Mouse (Mus musculus): ENCODE data around the gene Foxred2.

The Foxred2 gene

DNA sequence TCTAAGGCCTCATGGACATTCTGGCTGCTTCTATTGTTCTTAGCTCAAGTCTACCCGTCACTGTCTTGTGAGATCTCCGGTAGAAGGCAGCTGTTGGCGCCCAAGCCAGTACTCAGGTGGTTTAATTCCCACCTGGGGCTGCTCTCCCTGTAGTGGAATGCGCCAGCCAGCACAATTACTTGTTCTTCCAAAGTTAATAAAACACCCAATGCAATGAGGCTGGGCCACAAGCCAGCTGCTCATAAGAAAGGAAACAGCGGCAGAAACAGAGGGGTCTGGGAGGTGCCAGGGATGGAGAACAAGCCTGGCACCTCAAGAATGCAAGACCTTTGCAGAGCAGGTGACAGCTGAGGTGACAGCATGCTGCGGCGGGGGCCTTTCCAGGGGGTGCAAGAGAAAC, 7.5 kb downstream of the Foxred2 start:
- no peak for DNase-seq (ENCODE audit: low read depth, low spot score)

DNA sequence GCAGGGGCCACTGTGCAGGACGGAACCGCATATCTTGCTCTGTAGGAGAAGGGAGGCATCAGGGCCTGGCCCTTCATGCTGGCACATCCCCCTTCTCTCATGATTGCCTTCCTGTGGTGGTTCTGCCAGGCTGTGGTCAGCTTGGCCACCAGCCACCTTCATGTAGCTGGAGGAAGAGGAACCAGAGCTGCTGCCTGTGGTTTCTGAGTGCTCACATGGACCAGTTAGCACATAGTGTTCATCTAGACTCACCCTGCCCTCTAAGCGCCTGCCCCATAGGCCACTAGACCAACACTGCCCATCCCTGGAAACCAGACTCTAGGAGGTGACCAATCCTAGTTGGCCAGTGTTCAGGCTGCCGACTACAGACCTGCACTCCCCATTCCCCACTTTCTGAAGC, 10.8 kb downstream of the Foxred2 start:
- DNase-seq (ENCODE audit: low read depth, low spot score), result no peak

DNA sequence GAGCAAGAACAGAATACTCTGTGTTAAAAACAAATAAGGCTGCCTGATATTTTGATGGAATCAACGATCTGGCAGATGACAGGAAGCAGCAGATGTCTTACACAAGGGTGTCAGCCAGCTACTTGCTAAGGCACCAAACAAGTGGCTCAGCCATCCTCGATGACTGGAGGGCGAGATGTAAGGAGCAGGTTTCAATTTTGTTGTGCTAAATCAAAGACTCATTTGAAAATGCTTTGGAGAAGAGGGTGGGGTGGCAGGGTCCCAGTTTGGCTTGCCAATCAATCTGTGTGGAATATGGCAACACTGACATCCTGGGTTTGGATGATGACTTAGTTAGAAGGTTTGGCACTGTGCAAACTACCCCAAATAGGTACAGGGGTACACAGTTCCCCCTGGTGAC, 15.0 kb downstream of the Foxred2 start:
- DNase-seq (ENCODE audit: low read depth, low spot score), result no peak

DNA sequence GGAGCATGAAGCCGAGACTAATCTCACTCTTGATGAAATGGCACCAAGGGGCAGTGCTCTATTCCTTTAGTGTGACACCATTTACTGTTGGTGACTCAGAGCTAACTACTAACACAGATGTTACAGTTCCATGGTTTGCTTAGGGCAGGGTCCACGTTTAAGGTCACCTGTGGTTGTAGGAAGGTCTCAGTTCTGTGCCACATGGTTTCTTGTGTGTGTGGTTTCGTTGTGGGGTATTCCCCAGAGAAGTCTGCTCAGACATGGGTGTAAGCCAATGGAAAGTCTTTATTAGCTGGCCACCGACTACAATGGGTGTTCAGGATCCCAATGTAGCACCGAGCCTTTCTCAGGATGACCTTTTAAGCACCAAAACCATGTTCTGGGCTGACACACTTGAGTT, 18.0 kb downstream of the Foxred2 start:
- no peak for DNase-seq (ENCODE audit: low read depth, low spot score)

DNA sequence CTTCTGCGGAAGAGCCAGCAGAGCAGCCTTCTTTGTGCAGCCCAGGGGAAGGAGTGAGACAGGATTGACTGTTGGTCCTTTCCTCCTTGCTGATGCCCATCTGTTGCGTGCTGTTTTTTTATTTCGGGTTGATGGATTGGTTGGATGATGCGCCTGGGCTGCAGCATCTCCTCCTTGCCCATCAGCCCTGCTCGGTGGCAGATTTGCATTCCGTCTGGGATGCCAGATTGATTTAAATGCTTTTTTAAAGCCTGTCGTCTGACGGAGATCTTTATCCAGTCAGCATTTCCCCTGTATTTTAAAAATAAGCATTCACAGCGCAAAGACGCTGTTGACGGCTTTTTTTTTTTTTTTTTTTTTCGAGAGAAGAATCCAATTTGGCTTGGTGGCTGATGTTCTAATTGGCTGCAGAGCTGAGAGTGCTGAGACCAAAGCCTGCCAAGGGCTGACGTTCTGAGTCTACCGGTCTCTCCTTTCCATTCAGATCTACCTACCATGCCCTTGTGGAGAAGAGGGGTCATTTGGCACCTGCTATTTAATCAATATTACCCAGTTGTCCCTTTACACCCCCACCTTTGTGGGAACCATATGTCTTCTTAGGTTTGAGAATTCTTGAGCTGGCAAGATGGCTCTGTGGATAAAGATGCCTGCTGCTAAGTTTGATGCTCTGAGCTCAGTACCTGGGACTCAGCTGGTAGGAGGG, 20.7 kb downstream of the Foxred2 start:
- DNase-seq (ENCODE audit: low read depth, low spot score), result no peak

DNA sequence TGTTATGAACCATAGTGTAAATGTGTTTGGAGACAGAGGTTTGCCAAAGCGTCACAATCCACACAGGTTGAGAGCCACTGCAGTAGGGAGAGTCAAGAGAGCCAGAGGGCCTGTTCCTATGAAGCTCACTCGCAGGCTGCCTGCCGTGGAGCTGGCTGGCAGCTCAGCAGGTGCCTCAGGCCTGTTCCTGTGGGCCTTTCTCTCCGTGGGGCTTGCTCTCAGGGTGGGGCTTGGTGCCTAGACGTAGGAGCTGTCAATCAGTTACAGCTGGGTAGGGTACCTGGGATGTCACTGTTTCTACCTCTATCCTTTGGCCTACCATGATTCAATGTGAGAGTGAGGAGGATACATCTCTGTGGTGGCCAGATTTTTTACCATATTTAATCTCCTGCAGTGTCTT, 21.6 kb downstream of the Foxred2 start:
- DNase-seq (ENCODE audit: low read depth, low spot score), result no peak

DNA sequence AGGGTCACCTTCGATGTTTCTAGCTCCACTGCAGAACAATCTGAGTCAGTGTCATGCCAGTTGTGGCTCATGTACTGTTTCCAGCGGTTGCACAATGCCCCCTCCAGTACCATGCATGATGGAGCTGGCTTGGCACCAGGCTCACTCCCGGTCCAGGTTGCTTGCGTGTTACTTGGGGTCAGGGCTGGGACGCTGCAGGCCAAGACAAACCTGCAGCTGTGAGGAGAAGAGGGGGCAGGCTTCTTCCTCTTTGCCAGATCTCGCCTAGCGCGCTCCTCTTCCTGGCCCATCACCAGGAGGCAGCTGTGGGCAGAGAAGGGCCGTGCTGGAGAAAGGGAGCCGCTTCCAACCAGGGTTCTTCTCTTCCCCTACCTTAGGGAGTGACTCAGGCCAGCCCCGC, 22.2 kb downstream of the Foxred2 start:
- no peak for DNase-seq (ENCODE audit: low read depth, low spot score)

DNA sequence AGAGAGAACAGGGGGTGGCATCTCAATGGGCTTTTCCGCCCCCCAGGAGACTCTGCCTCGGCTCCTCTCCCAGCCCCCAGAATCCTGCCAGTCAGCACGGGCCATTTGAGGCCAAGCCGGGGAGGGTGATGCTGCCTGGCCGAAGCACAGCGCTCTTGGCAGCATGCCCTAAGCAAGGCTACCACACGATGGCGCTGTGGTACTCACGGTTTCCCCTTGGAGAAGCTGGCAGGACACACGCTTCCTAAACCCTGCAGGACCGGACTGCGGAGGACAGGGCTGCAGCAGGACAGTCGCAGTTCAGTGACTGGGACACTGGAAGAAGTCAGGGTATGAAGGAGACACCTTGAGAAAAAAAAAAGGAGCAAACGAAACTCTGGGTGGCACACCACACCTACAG, 22.8 kb downstream of the Foxred2 start:
- DNase-seq (ENCODE audit: low read depth, low spot score), result peak; percentile 93

DNA sequence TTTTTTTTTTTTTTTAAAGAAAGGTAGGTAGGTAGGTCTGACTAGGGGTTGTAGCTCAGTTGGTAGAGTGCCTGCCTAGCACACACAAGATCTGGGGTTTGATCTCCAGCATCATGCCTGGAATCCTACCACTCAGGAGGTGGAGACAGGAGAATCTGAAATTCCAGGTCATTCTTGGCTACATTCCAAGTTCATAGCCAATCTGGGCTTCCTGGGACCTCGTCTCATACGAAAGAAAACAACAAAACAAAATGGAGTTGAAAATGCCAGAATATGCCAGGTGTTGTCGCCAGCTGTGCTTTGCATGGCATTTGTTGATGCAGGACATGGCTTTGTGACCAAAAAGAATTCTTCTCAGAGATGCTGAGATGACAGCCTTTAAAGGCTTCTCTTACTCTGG, 23.3 kb downstream of the Foxred2 start:
- DNase-seq (ENCODE audit: low read depth, low spot score), result no peak

DNA sequence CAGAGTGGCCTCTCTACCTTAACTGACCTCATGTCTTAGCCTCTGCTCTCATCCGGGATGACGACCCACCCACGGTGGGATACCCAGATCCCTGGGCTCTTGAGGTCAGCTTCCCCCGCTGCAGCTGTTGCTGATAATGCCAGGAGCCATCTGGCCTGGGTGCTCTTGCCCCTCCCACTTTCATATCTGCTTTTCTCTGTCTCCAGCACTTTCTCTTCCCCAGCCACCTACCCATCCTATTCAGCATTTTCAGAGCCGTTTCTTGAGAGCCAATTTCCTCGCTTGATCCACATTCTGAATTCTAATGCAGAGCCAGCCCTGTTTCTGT, 24.9 kb downstream of the Foxred2 start:
- DNase-seq (ENCODE audit: low read depth, low spot score), result no peak

DNA sequence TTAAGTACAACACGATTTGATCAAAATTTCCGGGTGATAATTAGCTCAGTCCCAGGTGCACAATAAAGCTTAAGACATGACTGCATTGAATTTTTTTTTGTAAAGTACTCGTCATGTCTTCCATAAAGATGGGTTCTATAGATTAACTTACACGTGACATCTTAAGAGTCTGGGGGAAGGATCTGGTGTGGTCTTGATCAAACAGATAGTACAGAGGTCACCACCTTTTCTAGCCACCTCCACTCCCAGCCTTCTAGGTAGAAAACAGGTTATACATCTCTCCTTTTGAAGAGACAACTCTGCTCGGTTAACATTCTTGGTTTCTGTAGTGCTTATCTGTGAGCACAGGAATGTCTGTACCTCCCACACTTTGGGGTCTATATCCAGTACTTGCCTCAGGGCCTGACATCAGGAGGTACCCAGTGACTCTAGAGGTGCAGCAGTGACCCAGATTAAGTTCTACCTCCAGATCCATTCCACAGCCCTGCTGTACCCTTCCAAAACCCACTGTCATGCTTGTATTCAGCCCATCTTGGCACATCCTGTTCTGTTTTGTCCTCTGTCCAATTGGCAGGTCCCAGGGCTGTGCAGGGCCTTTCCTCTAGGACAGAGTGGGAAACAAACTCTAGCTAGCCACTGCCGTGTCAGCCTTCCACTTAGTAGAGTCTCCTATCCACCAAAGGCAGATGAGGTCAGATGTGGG, 25.4 kb downstream of the Foxred2 start:
- no peak for DNase-seq (ENCODE audit: low read depth, low spot score)

DNA sequence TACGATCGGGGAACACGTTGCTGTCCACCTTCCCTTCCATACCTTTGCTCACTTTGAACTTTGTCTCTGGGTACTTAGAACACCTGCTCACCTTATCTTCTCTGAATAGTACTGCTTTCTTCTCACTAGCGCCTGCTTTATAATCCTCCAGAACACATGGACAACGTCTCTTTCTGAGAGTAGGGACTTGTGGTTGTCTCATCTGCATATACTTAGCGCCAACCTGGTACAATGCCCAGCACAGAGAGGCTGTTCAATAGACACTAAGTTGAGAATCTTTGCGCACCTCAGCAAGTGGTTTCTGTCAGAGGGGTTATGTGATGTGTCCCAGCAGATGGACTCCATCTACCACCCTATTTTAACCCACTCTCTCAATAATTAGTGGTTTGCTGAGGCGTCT, 26.7 kb downstream of the Foxred2 start:
- DNase-seq (ENCODE audit: low read depth, low spot score), result no peak

DNA sequence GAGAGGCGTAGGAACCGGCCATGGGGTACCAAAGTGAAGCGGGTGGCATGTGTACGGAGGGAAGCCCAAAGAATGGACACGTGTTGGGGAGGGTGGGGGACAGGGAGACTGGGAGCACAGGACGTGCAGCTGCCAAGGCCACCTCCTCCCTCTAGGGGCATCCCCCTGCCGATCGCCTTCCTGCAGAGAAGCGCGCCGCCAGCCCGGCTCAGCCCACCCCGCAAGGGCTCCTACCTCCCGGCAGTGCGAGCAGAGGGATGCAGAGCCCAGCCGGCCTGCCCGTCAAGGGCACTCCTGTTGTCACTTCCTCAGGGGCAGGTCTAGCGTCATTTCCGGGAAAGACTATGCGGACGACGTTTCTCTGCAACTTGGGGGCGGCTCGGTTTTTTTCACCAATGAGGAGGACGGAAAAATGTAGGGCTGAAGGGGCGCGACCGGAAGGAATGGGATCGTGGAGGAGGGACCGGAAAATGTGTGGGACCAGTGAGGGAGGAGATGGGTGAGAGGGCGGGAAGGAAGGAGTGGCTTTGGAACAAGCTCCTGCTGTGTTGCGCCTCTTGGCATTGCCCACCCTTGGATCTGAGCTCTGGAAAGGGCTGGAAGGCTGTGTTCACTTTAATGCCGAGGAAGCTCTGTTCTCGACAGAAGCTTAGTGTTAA, 27.7 kb downstream of the Foxred2 start, which contains the start of gene Txn2:
Gene Txn2, minus strand, starts transcription at position 334 of the 659 bp plus-strand sequence.
- DNase-seq (ENCODE audit: low read depth, low spot score), result peak; percentile 99

DNA sequence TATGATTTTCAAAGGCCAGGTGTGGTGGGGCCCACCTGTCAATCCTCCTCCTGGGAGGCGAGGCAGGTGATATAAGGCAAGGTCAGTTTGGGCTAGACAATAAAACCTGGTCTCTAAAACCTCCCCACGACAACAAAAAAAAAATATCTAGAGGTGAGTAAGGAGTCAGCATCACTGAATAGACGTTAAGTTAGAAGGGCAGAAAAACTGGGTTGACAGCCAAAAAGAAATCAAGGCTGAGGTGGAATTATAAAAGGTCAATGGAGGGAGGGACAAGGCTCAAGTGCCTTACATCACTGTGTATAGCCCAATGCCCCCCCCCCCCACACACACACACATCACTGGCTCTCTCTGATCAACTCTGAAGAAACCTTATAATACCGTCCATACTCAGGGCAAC, 28.4 kb downstream of the Foxred2 start:
- no peak for DNase-seq (ENCODE audit: low read depth, low spot score)

DNA sequence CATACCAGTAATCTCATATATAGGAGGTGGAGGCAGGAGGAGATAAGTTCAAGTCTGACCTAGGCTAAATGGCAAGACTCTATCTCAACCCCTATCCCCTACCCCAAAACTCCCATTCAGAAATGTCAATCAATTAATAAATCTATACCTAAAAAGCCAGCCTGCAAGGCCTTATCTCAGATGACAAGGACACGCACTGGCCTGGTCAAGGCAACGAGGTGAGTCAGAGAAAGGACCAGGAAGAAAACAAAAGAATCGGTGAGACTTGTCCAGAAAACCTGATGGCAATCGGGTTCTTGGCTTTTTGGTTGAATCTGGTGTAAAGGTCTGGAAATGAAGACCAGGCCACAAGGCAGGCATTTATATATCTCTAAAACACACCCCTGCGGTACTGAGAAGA, 29.6 kb downstream of the Foxred2 start:
- DNase-seq (ENCODE audit: low read depth, low spot score), result no peak

DNA sequence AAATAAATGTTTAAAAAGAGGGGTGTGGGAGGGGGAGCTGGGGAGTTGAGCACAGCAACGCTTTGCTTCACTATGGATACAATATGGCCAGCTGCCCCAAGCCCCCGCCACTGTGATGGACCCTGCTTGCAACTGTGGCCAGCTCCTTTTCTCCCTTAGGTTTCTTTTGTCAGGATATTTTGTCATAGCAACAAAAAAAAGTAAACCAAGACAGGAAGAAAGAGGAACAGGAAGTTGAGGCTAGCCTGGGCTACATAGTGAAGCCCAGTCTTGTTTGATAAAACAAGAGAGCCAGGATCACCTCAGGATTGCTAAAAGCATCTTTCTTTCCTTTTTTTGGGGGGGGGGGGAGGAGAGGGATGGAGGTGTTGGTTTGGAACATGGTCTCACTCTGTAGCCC, 31.3 kb downstream of the Foxred2 start:
- DNase-seq (ENCODE audit: low read depth, low spot score), result no peak

DNA sequence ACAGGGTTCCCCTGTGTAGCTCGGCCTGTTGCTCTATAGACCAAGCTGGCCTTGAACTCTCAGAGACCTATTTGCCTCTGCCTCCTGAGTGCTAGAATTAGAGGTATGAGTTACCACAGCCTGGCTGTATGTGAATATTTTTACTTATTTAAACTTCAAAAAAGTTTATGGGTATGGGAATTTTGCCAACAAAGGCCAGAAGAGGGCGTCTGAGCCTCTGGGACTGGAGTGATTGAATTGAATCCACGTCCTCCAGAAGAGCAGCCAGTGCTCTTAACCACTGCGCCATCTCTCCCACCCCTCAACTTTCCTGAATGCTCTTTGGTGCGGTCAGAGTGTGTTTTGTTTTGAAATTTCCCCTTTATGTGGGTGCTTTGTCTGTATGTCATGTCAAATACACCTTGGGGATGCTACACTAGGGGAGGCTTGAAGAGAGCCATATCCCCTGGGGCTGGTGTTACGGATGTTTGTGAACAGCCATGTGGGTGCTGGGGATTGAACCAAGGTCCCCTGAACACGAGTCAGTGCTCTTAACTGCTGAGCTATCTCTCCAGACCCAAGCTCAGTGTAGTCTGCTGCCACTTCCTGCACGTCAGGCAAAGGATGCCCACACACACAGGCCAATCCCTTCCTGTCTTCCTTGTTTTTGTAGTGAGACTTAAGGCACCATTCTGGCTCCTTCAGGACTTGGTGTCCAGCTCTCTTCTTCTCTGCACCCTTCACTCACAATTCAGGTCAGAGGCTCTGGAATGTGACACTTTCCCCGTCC, 33.1 kb downstream of the Foxred2 start:
- no peak for DNase-seq (ENCODE audit: low read depth, low spot score)

DNA sequence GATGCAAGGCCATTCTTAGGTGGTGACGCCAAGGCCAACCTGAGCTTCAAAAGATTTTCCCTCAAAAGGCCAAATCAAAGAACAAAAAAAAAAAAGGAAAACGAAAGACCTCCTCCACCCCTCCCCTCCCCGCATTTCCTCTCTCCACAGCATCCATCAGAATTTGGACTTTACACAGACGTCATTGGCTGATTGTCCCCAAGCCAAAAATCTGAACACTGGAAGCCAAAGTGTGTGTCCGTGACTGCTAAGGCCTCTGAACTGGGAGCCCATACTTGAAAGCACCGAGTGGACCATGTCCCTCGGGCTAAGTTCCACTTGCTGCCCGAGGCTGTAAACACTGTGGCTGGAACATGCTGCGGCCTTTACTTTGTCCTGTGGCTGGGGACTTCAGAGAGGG, 33.8 kb downstream of the Foxred2 start:
- DNase-seq (ENCODE audit: low read depth, low spot score), result no peak

DNA sequence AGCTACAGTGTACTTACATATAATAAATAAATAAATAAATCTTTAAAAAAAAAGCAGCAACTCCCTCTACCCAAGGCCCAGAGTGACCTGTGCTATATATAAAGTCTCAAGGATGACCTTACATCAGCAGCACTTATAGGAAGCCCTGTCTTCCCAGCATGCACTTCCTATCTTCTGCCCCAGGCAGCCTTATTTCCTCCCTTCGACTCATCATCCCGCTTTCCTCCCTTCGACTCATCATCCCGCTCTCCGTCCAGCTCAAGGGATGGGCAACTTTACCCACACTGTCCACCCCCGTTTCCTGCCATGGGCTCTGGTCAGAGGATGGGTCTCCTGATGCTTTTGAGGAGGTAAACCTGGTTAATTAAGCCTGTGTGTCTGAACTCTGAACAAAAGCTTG, 34.9 kb downstream of the Foxred2 start:
- DNase-seq (ENCODE audit: low read depth, low spot score), result no peak

DNA sequence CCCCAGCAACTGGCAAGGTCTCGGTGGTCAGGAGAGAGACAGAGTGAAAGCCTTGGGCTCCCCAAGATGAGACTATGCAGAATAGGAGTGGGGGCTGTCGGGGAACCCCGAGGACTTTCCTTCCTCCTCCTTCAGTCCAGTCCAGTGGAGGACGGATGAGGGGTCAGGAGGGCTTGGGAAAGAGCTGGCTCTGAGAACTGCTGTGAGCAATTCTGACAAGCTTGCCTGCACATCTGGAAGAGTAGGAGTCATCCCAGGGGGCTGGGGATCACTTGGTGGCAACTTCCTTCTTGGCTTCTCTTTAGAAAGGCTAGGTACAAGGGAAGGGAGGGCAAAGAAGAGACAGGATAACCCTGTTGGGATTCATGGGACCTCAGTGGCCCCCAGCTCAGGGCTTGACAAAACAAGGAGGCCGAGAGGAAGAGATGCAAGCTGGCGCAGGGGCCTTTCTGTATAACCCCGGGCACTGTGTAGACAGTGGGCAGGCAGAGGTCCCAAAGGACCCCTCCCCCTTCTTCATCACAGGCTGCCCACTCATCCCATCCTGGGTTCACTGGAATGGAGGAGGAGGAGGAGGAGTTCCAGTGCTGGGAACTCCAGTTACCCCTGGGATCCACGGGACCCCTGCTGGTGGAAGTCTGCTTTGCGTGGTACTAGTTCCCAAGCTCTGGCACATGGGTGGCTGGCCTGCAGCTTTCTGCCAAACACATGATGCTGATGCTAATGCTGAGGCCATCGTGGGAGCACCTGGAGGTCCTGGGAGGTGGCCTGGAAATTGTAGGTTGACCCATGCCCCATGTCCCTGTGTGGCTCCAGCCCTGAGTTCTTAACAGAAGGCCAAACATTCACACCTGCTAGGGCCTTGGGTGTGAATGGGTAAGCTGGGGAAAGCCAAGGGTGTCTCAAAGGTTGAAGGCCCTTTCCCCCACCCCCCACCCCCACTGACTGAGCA, 35.7 kb downstream of the Foxred2 start:
- DNase-seq (ENCODE audit: low read depth, low spot score), result peak; percentile 64

DNA sequence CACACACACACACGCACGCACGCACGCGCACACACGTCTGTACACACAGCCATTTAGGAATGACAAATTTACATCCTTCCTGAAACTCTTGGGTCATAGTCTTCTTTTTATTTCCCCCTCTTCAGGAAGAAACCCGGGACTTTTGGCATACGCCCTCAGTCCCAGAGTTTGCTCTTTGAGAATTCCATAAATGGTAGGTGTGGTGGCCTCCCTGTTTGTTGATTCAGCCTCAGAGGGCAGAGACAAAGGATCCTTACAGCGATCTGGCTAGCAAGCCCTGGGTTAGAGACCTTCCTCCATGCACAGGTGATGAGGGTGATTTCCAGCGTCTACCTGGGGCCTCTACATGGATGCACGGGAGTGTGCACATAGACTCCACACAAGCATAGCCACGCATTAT, 37.1 kb downstream of the Foxred2 start:
- no peak for DNase-seq (ENCODE audit: low read depth, low spot score)
